Mouse (Mus musculus) Muller cell, postnatal 12 days (primary cell): ENCODE data around the gene Cyp2u1.
A peak's percentile ranks its signal among the peaks of the same experiment; 100 is the strongest.
"Not testable (repeated sequence)": the region's sequence is repeated elsewhere in the genome, so short reads cannot be mapped to it uniquely, and the experiment has no call there.

Source experiments
- DNase-seq: peaks from one replicate; pipeline ENCODE4 v3.0.0-alpha.2; 2015; ENCODE audit errors: inconsistent ontology term

The Cyp2u1 gene

GRCm38 (mm10) chr3:131302452-131303319 is at the start of gene Cyp2u1:
Cyp2u1 (minus strand) TSS chr3:131303227.
- DNase-seq = peak; percentile 95

- DNase-seq = no peak
These were observed 47.5 kb upstream of the Cyp2u1 start for GRCm38 (mm10) chr3:131350539-131350938.

DNA sequence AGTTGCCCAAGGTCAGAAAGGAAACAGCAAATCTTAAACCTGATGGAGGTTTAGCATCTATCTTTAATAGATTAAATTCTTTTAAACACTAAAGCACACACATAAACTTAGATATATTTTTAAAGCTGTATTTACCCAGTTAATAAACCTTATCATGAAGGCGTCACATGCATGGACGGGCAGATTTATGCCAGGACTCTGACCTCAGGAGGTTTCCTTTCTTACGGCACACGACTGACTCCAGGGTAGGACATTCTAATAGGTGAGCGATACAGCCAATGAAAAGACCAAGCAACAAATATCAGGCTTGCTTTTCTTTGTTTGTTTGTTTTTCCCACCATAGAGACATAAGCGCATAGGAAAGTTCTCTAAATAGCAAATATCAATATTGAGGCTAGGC is 46.0 kb upstream of the Cyp2u1 start:
- DNase-seq = no peak

DNA sequence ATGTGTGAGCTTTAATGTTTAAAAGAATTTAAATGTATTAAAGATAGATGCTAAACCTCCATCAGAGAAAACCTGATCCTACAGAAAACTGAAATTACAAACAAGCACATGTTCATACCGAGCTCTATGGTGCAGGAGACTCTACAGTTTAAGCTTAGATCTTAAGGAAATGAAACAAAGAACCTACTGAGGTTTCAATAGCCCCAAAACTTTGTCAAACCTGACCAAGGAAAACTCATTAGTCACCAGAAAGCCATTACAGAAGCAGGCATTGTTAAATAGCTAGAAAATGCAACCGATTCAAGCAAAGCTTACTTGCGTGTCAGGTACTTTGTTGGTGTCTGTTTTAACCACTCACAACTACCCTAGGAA is 45.5 kb upstream of the Cyp2u1 start:
- no peak for DNase-seq

DNA sequence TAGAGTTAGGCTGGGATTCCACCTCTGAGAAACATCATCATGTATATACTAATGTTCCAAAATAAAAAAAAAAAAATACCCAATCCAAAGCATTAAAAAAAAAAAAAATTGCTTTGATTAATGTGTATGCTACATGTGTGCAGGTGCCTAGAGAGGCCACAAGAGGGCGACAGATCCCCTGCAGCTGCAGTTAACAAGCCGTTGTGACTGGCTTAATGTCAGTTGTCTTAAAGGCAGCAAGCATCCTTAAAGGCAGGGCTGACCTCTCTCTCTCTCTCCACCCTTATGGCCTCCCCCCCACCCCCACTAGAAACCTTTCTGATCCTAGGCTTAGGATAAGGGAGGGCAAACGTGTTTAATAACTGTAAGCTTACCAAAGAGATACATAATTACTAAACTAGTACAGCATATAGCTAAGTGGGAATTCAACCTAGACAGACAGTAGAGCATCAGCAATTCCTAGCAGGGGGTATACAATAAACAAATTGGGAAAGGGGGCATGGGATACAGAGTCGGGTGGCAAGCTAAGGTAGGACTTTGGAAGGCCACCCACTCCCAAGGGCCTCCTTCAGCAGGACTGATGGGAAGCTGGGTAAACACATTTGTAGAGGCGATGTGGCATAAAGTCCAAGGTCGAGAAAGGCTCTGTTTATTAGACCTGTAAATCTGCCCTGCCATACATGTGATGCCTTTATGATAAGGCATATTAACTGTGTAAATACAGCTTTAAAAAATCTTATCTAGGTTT is 45.0 kb upstream of the Cyp2u1 start:
- DNase-seq = no peak

DNA sequence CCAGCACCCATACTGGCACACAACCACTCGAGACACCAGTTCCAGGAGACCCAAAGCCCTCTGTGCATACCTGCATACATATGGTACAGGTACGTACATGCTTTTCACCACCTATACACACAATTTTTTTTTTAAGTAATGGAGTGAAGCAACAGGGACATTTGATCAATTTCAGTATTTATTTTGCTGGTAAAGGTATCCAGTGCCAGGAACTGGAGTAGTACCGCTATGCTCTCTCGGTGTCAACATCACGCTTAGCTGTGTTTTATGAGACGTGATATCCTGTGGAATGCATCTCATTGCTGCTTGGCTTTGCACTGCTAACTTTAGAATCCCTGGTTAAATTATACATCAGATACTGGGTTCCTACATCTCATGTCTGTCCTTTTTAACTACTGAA is 42.9 kb upstream of the Cyp2u1 start:
- DNase-seq = no peak

- DNase-seq = no peak
These were observed 40.3 kb upstream of the Cyp2u1 start for GRCm38 (mm10) chr3:131343311-131343710.

- no peak for DNase-seq
These were observed 37.9 kb upstream of the Cyp2u1 start for GRCm38 (mm10) chr3:131340885-131341284.

DNA sequence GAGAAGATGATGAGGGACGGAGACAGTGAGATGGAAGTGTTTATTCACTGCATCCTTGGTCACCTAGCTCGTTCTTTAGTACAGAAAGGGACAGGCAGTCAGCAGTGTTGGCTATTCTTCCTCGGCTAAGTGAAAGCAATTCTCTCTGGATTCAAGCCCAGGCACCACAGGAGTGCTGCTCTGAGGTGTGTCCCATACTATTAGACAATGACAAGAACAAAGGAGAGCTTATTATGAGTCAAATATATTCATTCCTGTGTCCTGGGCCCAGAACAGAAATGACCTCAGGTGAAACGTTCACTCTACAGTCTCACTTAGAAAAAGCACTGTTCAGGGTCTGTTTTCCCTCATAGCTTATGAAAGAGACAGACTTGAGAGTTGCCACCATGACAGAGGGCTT is 36.3 kb upstream of the Cyp2u1 start:
- DNase-seq = peak; percentile 70

DNA sequence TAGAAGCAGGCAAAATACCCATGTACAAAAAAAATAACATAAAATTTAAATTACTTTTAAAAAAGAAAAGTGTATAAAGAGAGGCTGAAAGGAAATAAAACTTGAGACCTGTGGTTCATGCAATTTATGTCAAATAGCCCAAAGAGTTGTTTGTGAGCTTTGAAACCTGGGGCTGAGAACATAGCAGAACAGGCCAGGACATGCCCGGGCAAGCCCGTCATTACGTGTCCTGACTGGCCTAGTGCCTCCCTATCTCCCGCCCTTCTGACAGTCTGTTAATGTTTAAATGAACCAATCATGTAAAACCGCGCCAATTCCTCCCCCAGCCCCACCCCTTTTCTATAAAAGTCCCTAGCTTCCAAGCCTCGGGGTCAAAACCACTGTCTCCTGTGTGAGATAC is 34.7 kb upstream of the Cyp2u1 start:
- DNase-seq = not testable (repeated sequence)

GRCm38 (mm10) chr3:131336629-131337028 is 33.6 kb upstream of the Cyp2u1 start:
- DNase-seq = peak; percentile 33

GRCm38 (mm10) chr3:131335117-131335547 is 32.1 kb upstream of the Cyp2u1 start:
- no peak for DNase-seq

DNA sequence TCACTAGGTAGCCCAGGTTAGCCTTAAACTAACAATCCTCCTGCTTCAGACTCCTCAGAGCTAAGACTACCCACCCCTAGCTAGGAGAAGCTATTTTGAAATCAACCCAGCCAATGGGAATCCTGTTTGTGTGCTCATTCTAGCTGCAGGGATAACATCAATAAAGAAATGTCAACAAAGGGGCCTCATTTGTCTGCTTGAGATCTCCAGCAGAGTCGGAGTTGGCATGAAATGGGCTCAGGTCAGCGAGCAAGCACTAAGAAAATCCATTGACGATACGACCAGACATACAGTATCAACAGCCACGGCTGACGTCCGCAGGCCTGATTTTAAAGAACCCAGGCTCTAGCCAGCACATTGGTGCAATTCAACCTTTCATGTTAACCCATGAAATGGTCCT is 24.2 kb upstream of the Cyp2u1 start:
- no peak for DNase-seq

DNA sequence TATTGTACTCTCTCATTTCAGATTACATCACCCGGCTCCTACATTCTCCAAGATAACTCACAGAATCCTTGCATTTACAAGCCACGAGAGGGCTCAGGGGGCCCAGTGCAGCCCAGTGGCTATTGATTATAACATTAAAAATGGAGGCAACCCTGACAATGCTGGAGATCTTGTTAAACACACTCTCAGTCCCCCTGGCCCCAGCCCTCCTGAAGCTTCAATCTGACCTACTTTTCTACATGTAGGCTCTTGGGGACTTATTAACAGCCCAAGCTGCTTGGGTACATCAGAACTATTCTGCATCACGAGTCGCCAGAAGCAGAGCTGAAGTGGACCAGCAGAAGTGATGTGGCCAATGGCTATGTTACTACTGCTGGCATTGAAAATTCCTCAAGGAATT is 23.6 kb upstream of the Cyp2u1 start:
- no peak for DNase-seq

GRCm38 (mm10) chr3:131322081-131322815 is 19.2 kb upstream of the Cyp2u1 start:
- DNase-seq = no peak

- DNase-seq = peak; percentile 45
These were observed 17.2 kb upstream of the Cyp2u1 start for GRCm38 (mm10) chr3:131320184-131320583.

DNA sequence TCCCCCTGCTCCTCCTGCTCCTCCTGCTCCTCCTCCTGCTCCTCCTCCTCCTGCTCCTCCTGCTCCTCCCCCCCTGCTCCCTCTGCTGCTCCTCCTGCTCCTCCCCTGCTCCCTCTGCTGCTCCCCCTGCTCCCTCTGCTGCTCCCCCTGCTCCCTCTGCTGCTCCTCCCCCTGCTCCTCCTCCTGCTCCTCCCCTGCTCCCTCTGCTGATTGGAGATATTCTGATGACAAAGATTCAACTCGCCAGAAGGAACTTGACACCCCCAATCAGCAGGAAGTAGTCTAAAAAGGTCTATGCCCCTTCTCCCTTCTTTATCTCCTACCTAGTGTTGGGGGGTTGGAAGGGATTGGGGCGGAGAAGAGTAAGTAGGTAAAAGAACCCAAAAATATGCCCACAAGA is 15.2 kb upstream of the Cyp2u1 start:
- no peak for DNase-seq

GRCm38 (mm10) chr3:131317126-131317525 is 14.1 kb upstream of the Cyp2u1 start:
- DNase-seq = no peak

- no peak for DNase-seq
These were observed 13.0 kb upstream of the Cyp2u1 start for GRCm38 (mm10) chr3:131315957-131316510.

DNA sequence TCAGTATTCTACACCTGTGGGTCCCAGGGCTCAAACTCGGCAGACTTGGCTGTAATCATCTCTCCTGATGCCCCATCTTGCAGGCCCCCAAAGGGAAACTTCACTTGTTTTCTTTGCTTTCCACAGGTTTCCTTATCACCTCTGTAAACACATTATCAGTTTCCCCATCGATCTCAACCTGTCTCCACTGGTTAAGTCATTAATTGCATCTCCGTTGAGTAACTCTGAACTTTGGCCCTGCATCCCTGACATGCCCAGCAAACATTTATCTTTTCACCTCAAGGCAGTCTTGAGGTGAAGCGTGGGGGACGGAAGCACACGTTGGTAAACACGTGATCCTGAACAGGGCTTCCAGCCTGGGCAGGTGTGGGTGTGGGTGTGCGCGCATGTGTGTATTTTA is 9.3 kb upstream of the Cyp2u1 start:
- DNase-seq = no peak

- no peak for DNase-seq
These were observed 7.5 kb upstream of the Cyp2u1 start for GRCm38 (mm10) chr3:131310572-131310971.

- DNase-seq = no peak
These were observed 4.8 kb upstream of the Cyp2u1 start for GRCm38 (mm10) chr3:131307811-131308210.
